Mouse (Mus musculus) lung, embryonic 15.5 days (tissue): ENCODE results near the gene Dzip1. TPM values are rescaled to one million over a fixed set of nuclear protein-coding genes. Genes with fewer than 3 reads are reported as not detected.

Source experiments
- ATAC-seq: fragments of 200-750 bp; cut with Nextera tagmentation; 2 replicates; pipeline ENCODE4 v1.8.0; 2017; ENCODE audit warnings: moderate number of reproducible peaks, borderline replicate concordance; ENCODE audit not compliant: low FRiP score, low TSS enrichment; ENCODE audit errors: extremely low read depth
- H3K27ac ChIP-seq: fragments of 300-500 bp; sonication (generic); 2 replicates; pipeline ENCODE4 v1.5.1; 2015; ENCODE audit warnings: moderate library complexity, mild to moderate bottlenecking, inconsistent platforms
- H3K27me3 ChIP-seq: fragments of 300-500 bp; sonication (generic); 2 replicates; pipeline ENCODE4 v1.6.1; 2015; ENCODE audit warnings: inconsistent platforms
- H3K36me3 ChIP-seq: fragments of 300-500 bp; sonication (generic); 2 replicates; pipeline ENCODE4 v1.6.1; 2015; ENCODE audit warnings: inconsistent platforms
- H3K4me1 ChIP-seq: fragments of 300-500 bp; sonication (generic); 2 replicates; pipeline ENCODE4 v1.6.1; 2015; ENCODE audit warnings: inconsistent platforms
- H3K4me2 ChIP-seq: fragments of 300-500 bp; sonication (generic); 2 replicates; pipeline ENCODE4 v1.6.1; 2015; ENCODE audit warnings: inconsistent platforms, mild to moderate bottlenecking, moderate library complexity
- H3K4me3 ChIP-seq: fragments of 300-500 bp; sonication (generic); 2 replicates; pipeline ENCODE4 v1.5.1; 2015; ENCODE audit warnings: mild to moderate bottlenecking, inconsistent platforms
- H3K9ac ChIP-seq: fragments of 300-500 bp; sonication (generic); 2 replicates; pipeline ENCODE4 v1.6.1; 2015; ENCODE audit warnings: inconsistent platforms
- H3K9me3 ChIP-seq: fragments of 300-500 bp; sonication (generic); 2 replicates; pipeline ENCODE4 v1.6.1; 2016; ENCODE audit warnings: inconsistent platforms
- WGBS: fragments of 180-500 bp; shearing (Covaris S2); methylation state at CpG from one replicate; pipeline ENCODE4 v1.1.7; 2015; 5-methylcytosine and 5-hydroxymethylcytosine counted together
- polyA plus RNA-seq: library from polyadenylated mRNA; unstranded; fragments of >200 nt; fragmentation: Nextera tagmentation; extraction: Ambion mirVana; gene quantifications from 2 replicates; pipeline ENCODE4 v1.2.1, GENCODE M21; 2015

Dzip1 gene
- polyA plus RNA-seq, 1 experiment from 2014 or later: 18.2 TPM

GRCm38 (mm10) chr14:118848171-118848570, 77.1 kb downstream of the Dzip1 start:
- Histone ChIP-seq H3K36me3 (no peaks in the 10 kb centered on the region), H3K27me3 (no peaks in the 10 kb centered on the region), H3K9ac (no peak overlapping the region), H3K4me2 (no peak overlapping the region), H3K4me3 (no peak overlapping the region), H3K27ac (peak overlapping the region; percentile 87), H3K4me1 (peaks cover 22% of the 10 kb centered on the region; the same call in 1 of the 2 replicates), H3K9me3 (no peaks in the 10 kb centered on the region)
- 50% methylated on average over 7 of the region's 7 CpGs for WGBS
- ATAC-seq: peak; percentile 78; the same call in 1 of the 2 replicates

GRCm38 (mm10) chr14:118846834-118847233, 78.4 kb downstream of the Dzip1 start:
- peak overlapping the region; percentile 72 for H3K27ac ChIP-seq
- 90% methylated on average over 10 of the region's 10 CpGs for WGBS
- no peaks in the 10 kb centered on the region for H3K9me3 ChIP-seq
- H3K9ac ChIP-seq: no peak overlapping the region
- H3K4me3 ChIP-seq: no peak overlapping the region
- H3K27me3 ChIP-seq: no peaks in the 10 kb centered on the region
- no peak for ATAC-seq
- no peak overlapping the region for H3K4me2 ChIP-seq
- H3K36me3 ChIP-seq: no peaks in the 10 kb centered on the region
- H3K4me1 ChIP-seq: peaks cover 13% of the 10 kb centered on the region; the same call in 1 of the 2 replicates

GRCm38 (mm10) chr14:118842353-118842752, 82.9 kb downstream of the Dzip1 start:
- H3K27me3 ChIP-seq: no peaks in the 10 kb centered on the region
- H3K9me3 ChIP-seq: no peaks in the 10 kb centered on the region
- no peak overlapping the region for H3K27ac ChIP-seq
- H3K4me1 ChIP-seq: peaks cover 4% of the 10 kb centered on the region; the same call in 1 of the 2 replicates
- H3K9ac ChIP-seq: no peak overlapping the region
- 83% methylated on average over 3 of the region's 3 CpGs for WGBS
- no peak for ATAC-seq
- H3K4me2 ChIP-seq: no peak overlapping the region
- H3K36me3 ChIP-seq: no peaks in the 10 kb centered on the region
- H3K4me3 ChIP-seq: no peak overlapping the region

- ATAC-seq: no peak
- H3K27ac ChIP-seq: no peak overlapping the region
- WGBS: 97% methylated on average over 1 of the region's 1 CpGs
- no peak overlapping the region for H3K9ac ChIP-seq
- no peaks in the 10 kb centered on the region for H3K27me3 ChIP-seq
- H3K4me1 ChIP-seq: peaks cover 4% of the 10 kb centered on the region; the same call in 1 of the 2 replicates
- no peaks in the 10 kb centered on the region for H3K9me3 ChIP-seq
- no peak overlapping the region for H3K4me3 ChIP-seq
- no peak overlapping the region for H3K4me2 ChIP-seq
- H3K36me3 ChIP-seq: no peaks in the 10 kb centered on the region
Measured at GRCm38 (mm10) chr14:118840027-118840426, 85.2 kb downstream of the Dzip1 start.

- no peak for ATAC-seq
- Histone ChIP-seq H3K4me2 (no peak overlapping the region), H3K9ac (no peak overlapping the region), H3K9me3 (no peaks in the 10 kb centered on the region), H3K36me3 (no peaks in the 10 kb centered on the region), H3K27me3 (no peaks in the 10 kb centered on the region), H3K4me1 (peaks cover 6% of the 10 kb centered on the region; the same call in 1 of the 2 replicates), H3K4me3 (no peak overlapping the region), H3K27ac (no peak overlapping the region)
- 30% methylated on average over 5 of the region's 5 CpGs for WGBS
Measured at GRCm38 (mm10) chr14:118839416-118839815, 85.8 kb downstream of the Dzip1 start.

- WGBS: 43% methylated on average over 8 of the region's 8 CpGs
Measured at GRCm38 (mm10) chr14:118838556-118839120, 86.6 kb downstream of the Dzip1 start.

GRCm38 (mm10) chr14:118836754-118837153, 88.5 kb downstream of the Dzip1 start:
- H3K9ac ChIP-seq: no peak overlapping the region
- 80% methylated on average over 7 of the region's 7 CpGs for whole genome bisulfite sequencing
- no peaks in the 10 kb centered on the region for H3K36me3 ChIP-seq
- no peak overlapping the region for H3K4me2 ChIP-seq
- H3K27me3 ChIP-seq: no peaks in the 10 kb centered on the region
- ATAC-seq: no peak
- H3K4me1 ChIP-seq: peaks cover 7% of the 10 kb centered on the region; the same call in 1 of the 2 replicates
- peak overlapping the region; percentile 62 for H3K27ac ChIP-seq
- no peaks in the 10 kb centered on the region for H3K9me3 ChIP-seq
- no peak overlapping the region for H3K4me3 ChIP-seq

More at GRCm38 (mm10) chr14:118838556-118839120, 86.6 kb downstream of the Dzip1 start:
- no peak overlapping the region for H3K4me2 ChIP-seq
- no peaks in the 10 kb centered on the region for H3K9me3 ChIP-seq
- no peak overlapping the region for H3K27ac ChIP-seq
- no peaks in the 10 kb centered on the region for H3K36me3 ChIP-seq
- H3K27me3 ChIP-seq: no peaks in the 10 kb centered on the region
- no peak overlapping the region for H3K9ac ChIP-seq
- no peak overlapping the region for H3K4me3 ChIP-seq
- H3K4me1 ChIP-seq: peaks cover 7% of the 10 kb centered on the region; the same call in 1 of the 2 replicates
- no peak for ATAC-seq

GRCm38 (mm10) chr14:118836145-118836544, 89.1 kb downstream of the Dzip1 start:
- peak; percentile 81 for ATAC-seq

GRCm38 (mm10) chr14:118834313-118834712, 90.9 kb downstream of the Dzip1 start:
- Histone ChIP-seq H3K27ac (no peak overlapping the region), H3K9ac (no peak overlapping the region), H3K9me3 (no peaks in the 10 kb centered on the region), H3K4me1 (peaks cover 7% of the 10 kb centered on the region; the same call in 1 of the 2 replicates), H3K36me3 (no peaks in the 10 kb centered on the region), H3K4me3 (no peak overlapping the region), H3K27me3 (no peaks in the 10 kb centered on the region), H3K4me2 (no peak overlapping the region)
- ATAC-seq: no peak
- WGBS: 10% methylated on average over 7 of the region's 7 CpGs

More at GRCm38 (mm10) chr14:118836145-118836544, 89.1 kb downstream of the Dzip1 start:
- no peak overlapping the region for H3K4me3 ChIP-seq
- H3K36me3 ChIP-seq: no peaks in the 10 kb centered on the region
- 70% methylated on average over 11 of the region's 11 CpGs for WGBS
- H3K9me3 ChIP-seq: no peaks in the 10 kb centered on the region
- peaks cover 7% of the 10 kb centered on the region; the same call in 1 of the 2 replicates for H3K4me1 ChIP-seq
- H3K27ac ChIP-seq: peak overlapping the region; percentile 62
- H3K9ac ChIP-seq: no peak overlapping the region
- no peaks in the 10 kb centered on the region for H3K27me3 ChIP-seq
- H3K4me2 ChIP-seq: no peak overlapping the region

- H3K36me3 ChIP-seq: no peaks in the 10 kb centered on the region
- no peak overlapping the region for H3K4me2 ChIP-seq
- H3K9me3 ChIP-seq: no peaks in the 10 kb centered on the region
- H3K4me3 ChIP-seq: no peak overlapping the region
- ATAC-seq: no peak
- peaks cover 7% of the 10 kb centered on the region; the same call in 1 of the 2 replicates for H3K4me1 ChIP-seq
- no peaks in the 10 kb centered on the region for H3K27me3 ChIP-seq
- H3K27ac ChIP-seq: no peak overlapping the region
- WGBS: 87% methylated on average over 6 of the region's 6 CpGs
- H3K9ac ChIP-seq: no peak overlapping the region
Measured at GRCm38 (mm10) chr14:118833241-118833640, 92.0 kb downstream of the Dzip1 start.

GRCm38 (mm10) chr14:118831597-118831996, 93.7 kb downstream of the Dzip1 start:
- H3K4me1 ChIP-seq: peaks cover 13% of the 10 kb centered on the region; the same call in 1 of the 2 replicates
- H3K27ac ChIP-seq: no peak overlapping the region
- 48% methylated on average over 4 of the region's 4 CpGs for WGBS
- H3K4me3 ChIP-seq: no peak overlapping the region
- no peak for ATAC-seq
- no peak overlapping the region for H3K9ac ChIP-seq
- no peaks in the 10 kb centered on the region for H3K27me3 ChIP-seq
- H3K36me3 ChIP-seq: no peaks in the 10 kb centered on the region
- no peak overlapping the region for H3K4me2 ChIP-seq
- no peaks in the 10 kb centered on the region for H3K9me3 ChIP-seq

- H3K4me2 ChIP-seq: no peak overlapping the region
- no peak overlapping the region for H3K4me3 ChIP-seq
- H3K4me1 ChIP-seq: peaks cover 12% of the 10 kb centered on the region; the same call in 1 of the 2 replicates
- H3K27me3 ChIP-seq: no peaks in the 10 kb centered on the region
- H3K36me3 ChIP-seq: no peaks in the 10 kb centered on the region
- H3K9ac ChIP-seq: no peak overlapping the region
- no peak for ATAC-seq
- H3K9me3 ChIP-seq: no peaks in the 10 kb centered on the region
- WGBS: 83% methylated on average over 11 of the region's 11 CpGs
- H3K27ac ChIP-seq: no peak overlapping the region
Measured at GRCm38 (mm10) chr14:118829331-118830095, 95.7 kb downstream of the Dzip1 start.
